Mouse (Mus musculus) embryo, embryonic 10 days (tissue): ENCODE measurements at regions not wholly inside any gene's neighbourhood (a gene's known extent, or its start where the extent isn't known, plus 50 kb on each side); places are given as distances from the start of the nearest gene placed in this dataset.

Source experiments
- DNase-seq: peaks from one replicate; pipeline ENCODE4 v3.0.0-alpha.2; 2015; ENCODE audit warnings: low spot score

DNA sequence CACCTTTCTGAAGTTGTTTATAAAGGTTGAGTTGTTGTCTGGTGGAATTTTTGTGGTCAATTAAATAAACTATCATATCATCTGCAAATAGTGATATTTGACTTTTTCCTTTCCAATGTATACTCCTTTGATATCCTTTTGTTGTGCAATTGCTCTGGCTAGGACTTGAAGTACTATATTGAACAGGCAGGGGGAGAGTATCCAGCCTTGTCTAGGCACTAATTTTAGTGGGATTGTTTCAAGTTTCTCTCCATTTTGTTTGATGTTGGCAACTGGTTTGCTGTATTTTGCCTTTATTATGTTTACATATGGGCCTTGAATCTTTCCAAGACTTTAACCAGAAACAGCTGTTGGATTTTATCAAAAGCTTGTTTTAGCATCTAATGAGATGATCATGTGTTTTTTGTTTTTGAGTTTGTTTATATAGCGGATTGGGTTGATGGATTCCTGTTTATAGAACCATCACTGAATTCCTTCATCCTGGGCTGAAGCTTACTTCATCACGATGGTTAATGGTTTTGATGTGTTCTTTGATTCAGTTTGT lies 383.3 kb downstream of the Amd2 start:
- DNase-seq: no peak

DNA sequence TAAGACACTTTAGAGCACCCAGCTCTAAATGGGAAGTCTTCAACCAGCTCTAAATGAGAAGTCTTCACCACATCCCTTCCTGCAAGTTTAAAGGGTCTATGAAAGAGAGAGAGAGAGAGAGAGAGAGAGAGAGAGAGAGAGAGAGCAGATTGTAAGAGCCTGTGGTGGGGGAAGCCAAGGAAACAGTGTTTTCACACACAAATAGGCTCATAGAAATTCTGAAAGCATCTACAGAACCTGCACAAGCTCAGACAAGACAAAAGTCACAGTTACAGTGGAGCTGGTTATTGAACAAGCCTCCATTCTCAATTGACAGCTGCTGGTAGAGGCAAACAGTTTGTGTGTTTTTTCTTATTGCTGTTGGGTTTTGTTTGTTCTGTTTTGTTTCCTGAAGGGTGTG lies 412.9 kb downstream of the Amd2 start:
- no peak for DNase-seq

DNA sequence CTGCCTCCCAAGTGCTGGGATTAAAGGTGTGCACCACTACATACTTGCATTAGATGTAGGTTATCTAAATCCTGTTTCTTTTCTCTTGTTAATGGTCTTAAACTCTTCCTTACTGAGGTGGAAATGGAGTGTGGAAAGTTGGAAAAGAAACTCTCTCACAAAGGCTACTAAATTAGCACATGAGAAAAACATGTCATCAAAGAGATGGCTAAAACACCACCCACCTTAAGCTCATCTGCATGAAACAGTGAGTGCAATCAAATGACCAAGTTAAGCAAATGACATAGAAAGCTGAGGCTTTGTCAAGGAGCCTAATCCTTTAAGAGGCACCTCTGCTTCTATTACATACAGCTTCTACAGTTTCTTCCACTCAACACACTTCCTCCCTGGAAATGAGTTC lies 446.6 kb downstream of the Amd2 start:
- DNase-seq: no peak

DNA sequence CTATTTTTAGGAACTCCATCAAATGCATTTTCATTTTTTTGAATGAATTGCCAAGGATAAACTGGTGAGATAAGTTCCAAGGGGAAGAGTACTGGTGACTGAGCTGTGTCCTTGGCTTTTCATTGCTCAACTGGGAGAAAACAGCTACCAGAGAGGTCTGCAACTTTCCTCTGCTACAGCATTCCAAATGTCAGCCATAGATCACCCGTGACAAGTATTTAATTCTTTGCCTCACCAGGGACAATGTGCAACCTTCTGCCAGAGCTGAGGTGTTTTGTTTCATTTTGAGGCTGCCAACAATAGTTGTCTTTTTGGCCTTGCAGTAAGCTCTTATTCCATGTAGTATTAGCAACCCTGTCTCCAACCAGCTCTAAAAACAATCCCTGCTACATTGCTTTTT lies 475.3 kb downstream of the Amd2 start:
- DNase-seq: peak; percentile 39

DNA sequence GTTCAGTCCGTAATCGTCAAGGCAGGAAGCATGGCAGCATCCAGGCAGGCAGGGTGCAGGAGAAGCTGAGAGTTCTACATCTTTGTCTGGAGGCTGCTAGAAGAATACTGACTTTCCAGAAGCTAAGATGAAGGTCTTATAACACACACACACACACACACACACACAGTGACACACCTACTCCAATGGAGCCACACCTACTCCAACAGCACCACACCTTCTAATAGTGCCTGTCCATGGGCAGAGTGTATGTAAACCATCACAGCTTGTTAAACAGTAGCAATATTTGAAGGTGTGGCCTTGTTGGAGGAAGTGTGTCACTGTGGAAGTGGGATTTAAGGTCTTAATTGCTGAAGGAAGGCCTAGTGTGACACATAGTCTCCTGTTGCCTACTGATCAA lies 476.4 kb downstream of the Amd2 start:
- no peak for DNase-seq

DNA sequence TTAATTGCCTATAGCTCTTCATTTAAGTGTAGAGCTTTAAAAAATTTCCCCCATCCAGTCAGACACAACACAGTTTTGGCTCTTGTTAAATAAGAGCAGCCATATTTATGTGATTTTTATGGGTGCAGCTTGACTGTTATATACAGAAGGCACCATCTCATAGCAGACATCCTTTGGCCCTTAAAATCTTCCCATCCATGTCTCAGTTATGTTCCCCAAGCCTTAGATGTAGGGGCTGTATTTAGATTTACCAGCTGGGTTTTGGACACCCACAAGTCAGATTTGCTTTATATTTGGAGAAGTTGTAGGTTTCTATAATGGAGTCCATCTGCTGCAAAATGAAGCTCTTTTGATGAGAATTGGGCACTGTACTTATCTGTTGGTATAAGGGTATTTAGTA lies 482.2 kb downstream of the Amd2 start:
- DNase-seq: no peak
